Mouse (Mus musculus): ENCODE measurements around the gene Slc22a18.

Slc22a18 gene

DNA sequence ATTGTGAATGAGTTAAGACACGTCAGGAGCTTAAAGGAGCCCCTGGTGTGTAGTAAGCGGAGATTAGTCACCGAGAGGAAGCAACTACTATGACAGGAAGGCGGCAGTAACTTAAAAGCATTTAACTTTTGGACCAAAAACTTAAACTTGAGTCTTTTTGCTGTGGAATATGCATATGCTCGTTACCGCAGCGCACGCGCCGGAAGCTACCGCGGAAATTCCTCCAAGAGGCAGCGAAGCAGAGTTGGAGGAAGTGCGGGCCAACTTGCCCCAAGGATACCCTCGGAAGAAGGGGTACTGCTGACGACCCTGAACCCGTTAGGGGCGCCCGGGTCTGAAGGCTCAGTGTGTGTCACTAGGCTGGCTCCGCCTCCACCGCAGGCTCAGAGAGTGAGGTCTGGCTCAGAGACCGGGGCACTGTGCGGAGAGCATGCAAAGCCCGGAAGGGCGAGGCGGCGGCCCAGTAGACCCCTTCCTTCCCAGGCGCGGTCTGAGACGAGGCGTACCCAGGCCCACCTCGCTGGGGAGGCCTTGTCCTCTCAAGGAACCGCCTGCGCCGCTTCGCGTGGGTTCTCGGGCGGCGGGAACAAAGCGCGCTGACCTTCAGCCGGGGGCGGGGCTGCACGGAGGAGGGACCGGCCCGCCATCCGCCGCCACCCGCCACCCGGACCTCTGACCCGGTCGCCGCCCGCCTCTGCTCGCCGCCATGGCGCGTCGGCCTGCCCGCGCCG, 74.9 kb downstream of the Slc22a18 start:
- peak; percentile 80 for DNase-seq (ENCODE audit: extremely low read depth, insufficient read length, low spot score)
